Mouse (Mus musculus) layer of hippocampus, adult 18-20 months (tissue): Measurements from ENCODE around the gene Trim62. TPM values are rescaled to one million over a fixed set of nuclear protein-coding genes. Genes with fewer than 3 reads are reported as not detected.

Experiments
- DNase-seq, 2 experiments: peaks; one replicate each; pipeline ENCODE4 v3.0.0; 2022; ENCODE audit warnings: low spot score in 2 of 2
- total RNA-seq, 2 experiments: library from RNA; stranded (reverse); gene quantifications; 2 replicates each; pipeline ENCODE4 v1.2.3; 2021

The Trim62 gene
- total RNA-seq, 2 experiments from 2014 or later = 14.8 to 15.6 TPM

DNA sequence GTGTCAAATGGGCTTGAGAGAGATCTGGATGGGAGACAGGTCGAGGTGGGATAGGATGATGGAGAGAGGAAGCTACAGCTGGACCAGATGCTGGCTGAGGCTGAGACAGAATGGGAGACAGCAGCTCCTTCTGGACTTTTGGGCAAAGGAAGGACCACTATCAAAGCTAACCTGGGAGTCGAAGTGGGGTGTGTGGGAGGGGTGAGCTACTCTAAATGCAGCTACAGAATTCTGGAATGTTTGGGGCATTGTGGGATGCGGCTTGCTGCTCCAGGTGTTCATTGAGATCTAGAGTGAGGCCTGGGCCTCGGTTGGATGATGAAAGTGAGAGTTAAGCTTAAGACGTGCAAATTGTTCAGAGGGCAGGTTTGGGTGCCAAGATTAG, 1.3 kb downstream of the Trim62 start:
- DNase-seq = no peak

DNA sequence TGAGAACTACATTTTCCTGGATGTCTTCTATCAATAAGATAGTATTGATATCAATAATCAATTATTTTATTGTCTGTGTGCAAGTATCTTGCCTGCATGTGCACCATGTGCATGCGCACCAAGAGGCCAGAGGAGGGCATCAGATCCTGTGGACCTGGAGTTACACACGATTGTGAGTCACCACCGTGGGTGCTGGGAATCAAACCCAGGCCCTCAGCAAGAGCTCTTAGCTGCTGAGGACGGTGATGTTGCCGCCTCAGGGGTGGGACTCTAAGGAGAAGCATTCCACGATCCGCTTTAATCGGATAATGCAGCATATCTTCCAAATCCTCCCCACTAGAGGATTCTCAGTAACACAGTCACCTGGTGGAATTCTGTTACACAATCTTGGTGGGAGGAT, 2.2 kb downstream of the Trim62 start:
- DNase-seq = no peak

DNA sequence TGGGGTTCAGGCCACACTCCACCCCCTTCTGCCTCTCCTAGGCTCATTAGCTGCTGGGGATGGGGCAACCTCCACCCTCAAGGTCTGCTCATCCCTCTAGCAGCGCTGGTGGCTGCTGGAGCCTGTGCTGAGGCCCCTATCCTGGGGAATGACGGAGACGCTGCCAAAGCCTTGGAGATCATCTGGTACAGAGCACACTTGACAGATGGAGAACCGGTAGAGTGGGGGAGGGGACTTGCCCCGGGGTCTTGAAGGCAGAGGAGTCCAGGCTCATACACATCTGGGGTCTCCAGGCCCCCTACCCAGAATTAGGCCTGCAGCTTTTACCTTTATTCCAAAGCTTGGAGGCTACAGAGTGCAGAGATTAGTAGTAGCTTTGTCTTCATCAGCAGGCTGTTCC, 3.2 kb downstream of the Trim62 start:
- DNase-seq = no peak

DNA sequence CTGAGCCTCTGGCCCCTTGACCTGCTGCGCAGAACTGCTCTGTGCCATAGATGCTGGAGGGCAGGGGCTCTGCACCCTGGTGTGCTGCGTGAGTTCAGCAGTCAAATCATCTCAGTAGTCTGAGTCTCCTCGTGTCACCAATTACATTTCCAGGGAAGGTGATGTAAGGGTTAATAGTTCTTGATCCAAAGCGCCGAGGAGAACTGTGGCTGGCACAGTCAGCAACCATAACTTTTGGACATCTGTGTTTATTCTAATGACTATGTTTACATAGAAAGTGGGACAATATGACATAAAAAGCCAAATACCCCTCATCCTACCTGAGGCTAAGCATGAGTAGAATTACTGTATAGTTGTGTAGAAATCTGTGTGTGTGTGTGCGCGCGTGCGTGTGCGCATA, 3.6 kb downstream of the Trim62 start:
- no peak for DNase-seq

DNA sequence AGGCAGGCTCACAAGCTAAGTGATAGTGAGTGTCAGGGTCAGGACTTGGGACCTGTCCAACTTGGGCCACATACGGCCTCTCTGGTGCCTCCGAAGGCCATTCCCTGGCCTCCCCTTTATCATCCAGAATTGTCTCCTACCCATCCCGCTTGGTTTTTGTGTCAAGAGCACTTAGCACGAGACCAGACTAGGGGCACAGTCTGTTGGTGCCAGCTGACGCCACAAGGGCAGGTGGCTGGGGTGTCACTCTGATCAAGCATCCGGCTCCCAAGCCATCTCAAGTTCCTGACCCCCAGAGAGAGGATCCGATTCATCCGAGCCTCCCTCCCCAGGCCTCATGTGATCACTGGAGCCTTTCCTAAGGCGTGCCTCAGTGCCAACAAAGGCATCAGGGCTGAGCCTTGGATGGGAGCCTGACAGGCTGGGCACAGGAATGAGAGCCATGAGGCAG, 4.3 kb downstream of the Trim62 start:
- DNase-seq = no peak

DNA sequence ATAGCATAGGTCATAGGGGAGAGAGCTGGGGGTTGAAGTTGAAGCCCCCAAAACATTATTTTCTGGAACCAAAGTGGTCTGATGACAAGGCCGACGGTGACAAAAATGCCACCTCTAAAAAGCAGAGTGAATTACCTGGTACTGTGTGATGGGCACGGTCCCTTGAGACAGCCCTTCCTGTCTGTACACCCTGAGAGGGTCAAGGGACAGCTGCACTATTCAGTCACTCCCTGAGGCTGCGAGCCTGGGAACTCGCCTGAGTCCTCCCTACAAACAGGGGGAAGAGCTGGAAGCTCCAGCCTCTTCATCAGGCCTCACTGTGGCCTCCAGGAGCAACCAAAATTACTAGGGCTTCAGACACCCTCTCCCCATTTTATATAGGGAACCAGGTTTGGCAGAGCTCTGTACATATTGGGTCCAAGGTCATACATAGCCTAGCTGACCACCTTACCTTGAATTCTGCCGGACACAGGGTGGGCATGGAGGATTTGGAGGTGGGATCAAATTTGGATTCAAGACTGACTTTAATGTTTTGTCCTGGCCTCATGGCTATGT, 5.1 kb downstream of the Trim62 start:
- no peak for DNase-seq

DNA sequence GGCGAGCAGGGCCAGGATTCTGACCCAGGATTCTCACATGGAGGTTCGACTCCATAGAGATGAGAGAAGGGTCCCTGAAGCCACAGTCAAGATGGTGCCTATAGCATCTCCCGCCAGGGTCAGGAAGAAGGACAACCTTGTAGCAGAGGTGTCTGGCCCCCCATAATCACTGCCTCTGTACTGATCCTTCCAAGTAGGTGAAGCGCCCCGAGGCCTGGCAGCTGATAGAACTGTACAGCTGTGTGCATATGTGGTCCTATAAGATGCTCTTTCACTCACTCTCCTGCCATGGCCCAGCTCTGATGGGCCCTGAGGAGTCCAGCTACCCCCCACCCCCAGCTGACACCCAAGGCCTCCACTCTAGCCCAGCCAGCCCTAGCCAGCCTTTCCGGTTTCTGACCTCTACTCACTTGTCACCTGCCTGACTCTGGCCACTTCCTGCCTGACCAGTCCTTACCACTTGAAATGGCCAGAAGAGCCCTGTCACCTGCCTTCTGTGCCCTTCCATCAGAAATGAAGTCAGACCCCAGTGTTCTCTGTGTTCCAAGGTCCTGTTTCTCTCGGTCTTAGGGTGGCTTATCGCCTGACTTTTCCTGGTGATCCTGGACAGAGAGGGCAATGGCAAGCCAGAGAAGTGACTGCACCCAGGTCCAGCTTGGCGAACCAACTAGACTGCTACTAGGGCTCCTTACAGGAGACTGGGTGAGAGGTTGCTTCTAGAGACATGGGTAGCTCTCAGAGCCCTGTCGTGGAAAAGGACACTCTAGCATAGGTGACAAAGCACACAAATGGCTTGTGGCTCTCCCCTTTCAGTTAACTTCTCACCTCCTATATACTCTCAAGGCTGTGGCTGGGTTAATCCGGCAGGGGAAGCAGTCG, 6.6 kb downstream of the Trim62 start:
- no peak for DNase-seq

DNA sequence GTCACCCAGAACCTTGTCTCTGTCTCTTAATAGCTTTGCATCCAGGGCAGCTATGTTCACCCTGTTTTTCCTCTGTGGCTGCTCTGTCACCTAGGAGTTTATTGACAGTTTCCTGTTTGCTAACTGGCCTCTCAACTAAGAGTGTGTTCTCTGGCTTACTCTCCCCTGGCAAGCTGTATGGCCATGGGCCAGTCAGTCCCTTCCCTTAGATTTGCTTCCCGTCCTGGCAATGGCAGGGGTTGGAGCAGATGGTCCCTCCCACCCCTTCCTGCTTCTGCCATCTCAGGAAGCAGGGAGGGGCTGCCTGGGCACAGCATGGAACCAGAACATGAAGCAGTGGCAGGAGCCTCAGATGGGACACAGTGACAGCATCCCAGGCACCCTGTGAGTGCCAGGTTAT, 7.8 kb downstream of the Trim62 start:
- peak; percentile 71 to 81 for DNase-seq

DNA sequence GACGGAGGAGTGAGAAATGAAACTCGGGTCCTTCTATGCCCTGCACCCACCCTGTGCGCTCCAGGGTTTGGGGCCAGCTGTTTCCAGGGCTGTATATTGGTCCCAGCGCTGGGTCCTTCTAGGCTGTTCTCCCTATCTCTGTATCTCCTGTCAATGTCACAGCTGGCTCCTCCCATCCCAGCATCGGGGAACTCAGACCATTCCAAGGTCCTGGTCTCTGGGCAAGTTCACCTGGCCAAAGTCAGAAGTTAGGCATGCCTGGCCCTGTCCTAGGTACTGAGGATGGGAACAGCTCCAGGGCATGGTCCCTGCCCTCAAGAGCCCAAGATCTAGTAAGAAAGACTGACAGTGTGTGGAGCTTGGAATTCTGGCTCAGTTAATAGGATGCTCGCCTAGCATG, 8.4 kb downstream of the Trim62 start:
- no peak for DNase-seq

DNA sequence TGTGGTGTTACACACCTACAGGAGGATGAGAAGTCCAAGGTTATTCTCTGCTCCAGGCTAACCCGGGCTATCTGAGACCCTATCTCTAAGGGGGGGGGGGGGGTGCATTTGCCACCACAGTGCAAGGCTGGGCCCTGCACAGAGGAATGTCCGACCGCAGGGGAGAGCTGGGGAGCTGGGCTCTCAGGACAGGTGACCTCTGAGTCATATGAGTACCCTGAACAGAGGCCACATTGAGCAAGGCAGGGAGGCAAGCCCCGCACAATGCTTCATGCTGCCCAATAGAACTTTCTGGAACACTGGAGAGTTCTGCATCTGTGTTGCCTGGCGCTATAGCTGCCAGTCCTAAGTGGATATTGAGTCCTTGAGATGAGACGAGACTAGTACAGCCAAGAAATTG, 8.8 kb downstream of the Trim62 start:
- DNase-seq = no peak

DNA sequence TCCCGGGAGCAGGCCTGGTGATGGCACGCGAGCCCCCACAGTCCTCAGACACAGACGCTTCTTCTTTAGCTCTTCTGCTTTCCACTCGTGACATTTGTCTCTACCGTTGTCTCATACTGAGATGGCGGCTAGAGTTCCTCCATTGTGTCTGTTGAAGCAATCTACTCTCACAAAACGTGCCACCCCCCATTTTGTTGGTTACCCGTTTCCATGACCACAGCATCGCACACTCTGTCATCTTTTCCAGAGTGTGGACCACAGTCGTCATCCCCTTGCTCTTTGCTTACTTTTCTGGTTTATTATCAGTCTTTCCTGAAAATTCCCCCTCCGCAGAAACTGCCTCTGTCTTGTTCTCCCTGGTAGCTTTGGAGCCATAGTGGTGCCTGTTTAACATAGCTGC, 10.7 kb downstream of the Trim62 start:
- DNase-seq = no peak

DNA sequence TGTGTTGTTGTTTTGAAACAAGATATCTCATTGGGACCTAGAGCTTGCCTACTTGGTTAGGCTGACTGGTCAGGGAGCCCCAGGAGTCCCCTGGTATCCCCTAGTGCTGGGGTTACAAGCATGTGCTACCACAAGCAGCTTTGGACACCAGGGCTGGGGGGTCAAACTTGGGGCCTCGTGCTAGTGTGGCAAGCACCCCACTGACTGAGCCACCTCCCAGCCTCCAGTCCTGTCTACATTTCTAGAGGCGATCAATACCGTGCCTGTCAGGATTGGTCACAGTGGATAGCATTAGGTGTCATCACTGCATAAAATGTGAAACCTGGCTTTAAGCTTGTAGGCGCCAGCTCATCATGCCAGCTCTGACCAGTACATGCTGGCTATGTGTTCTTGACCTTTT, 12.5 kb downstream of the Trim62 start:
- DNase-seq = no peak

DNA sequence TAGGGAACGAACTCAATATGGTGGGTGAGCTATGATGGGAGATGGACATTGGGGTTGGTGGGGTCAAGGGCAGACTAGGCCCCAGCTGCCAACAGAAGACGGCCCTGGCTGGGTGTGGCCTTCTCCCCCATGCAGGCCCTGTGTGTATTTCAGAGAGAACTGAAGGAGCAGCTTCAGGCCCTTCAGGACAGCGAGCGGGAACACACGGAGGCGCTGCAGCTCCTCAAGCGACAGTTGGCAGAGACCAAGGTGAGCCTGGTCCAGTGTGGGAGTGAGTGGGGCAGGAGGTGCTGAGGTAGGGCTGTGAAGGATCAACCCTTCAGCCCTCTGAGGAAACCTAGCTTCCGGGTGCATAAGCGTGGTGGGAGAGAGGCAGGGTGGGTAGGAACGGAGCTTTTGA, 13.3 kb downstream of the Trim62 start:
- no peak for DNase-seq

DNA sequence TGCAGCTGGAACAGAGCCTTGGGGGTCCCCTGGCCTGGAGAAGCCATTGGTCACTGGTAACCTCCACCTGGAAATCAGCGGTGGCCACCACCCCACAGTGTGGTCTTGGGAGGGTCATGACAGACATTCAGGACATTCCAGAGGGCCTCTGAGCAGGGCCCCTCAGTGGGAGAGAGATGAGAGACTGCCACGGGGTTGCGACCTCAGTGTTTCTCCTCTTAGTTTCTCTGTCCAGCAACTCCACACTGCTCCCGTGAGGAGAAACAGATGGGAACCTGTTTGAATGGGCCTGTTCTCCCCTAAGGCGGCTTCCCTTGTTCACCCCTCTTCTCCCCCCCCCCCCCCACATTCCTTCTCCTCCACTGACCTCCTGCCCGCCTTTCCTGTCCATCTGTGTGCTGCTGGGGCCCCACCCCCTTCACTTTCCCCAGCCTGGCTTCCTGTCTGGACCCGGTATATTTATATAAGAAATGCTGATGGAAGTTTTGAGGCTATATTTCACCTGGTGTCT, 14.6 kb downstream of the Trim62 start:
- no peak for DNase-seq

DNA sequence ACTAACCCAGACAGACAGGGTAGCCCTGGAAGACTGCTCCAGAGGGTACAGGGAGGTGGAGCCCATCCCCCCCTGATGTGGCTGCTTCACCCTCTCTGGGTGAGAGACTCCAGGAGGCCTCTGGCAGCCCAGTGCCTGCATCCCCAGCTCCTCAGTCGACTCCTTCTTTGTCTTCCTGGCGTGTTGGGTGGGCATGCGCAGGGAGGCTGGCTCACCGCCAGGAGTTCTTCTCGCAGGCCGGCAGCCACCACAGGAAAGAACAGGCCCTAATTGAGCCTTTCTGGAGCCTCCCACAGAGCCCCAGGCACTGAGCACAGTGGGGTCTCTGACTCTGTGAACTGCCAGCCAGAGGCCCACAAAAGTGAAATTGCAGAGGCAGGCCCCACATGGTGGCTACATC, 16.0 kb downstream of the Trim62 start:
- peak; percentile 39 to 83 for DNase-seq

DNA sequence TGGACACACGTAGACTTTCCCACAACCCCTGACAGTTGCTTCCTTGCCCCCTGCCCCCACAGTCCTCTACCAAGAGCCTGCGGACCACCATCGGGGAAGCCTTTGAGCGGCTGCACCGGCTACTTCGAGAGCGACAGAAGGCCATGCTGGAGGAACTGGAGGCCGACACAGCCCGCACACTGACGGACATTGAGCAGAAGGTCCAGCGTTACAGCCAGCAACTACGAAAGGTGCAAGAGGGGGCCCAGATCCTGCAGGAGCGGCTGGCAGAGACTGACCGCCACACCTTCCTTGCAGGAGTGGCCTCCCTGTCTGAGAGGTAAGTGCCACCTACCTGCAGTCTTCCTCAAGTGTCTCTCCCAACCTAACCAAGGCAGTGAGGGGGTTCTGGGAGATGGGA, 17.1 kb downstream of the Trim62 start:
- DNase-seq = no peak

DNA sequence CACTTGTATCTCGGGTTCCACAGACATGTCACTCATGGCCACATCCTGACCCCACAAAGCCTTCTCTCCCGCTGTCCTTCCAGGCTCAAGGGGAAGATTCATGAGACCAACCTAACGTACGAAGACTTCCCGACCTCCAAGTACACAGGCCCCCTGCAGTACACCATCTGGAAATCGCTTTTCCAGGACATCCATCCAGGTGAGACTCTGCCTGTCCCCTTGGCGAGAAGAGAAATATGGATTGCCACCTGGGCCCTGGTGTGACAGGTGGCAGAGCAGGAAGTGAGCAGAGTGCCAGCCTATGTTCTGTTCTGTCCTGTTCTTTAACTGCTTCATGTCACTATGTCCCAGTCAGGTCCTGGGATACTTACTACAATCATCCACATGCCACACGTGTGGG, 19.0 kb downstream of the Trim62 start:
- DNase-seq = no peak

DNA sequence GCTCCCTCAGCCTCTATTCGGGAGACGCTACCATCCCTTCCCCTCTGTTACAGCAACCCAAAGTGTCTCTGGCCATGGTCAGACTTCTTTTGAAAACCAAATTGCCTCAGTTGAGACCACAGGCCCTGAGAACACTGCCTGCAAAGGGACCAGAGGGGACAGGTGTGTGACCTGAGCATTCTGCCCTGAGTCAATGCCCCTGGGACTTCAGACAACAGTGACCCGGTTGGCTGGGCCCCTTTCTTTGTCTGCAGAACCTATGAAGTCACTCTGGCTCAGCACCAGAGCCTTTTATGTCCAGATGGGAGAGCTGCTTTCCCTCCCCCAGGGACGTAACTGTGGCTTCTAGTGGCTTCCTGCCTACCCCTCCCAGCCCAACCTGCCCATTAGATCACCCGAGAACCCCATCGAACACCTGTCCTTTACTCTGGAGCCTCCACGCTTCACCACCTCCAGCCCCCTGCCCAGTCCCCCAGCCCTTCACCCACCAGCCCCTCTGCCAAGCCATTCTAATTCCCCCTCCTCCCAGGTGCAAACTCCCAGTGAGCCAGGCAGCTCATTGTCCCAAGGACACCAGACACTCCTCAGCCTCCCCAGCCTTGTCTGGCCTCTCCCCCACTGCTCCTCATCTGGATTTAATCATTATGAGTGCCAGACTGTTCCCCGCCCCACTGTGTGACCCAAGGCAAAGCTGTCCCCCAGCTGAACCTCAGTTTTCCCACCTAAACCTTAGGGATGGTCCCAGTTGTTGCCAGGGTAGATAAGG, 20.8 kb downstream of the Trim62 start:
- DNase-seq = no peak

DNA sequence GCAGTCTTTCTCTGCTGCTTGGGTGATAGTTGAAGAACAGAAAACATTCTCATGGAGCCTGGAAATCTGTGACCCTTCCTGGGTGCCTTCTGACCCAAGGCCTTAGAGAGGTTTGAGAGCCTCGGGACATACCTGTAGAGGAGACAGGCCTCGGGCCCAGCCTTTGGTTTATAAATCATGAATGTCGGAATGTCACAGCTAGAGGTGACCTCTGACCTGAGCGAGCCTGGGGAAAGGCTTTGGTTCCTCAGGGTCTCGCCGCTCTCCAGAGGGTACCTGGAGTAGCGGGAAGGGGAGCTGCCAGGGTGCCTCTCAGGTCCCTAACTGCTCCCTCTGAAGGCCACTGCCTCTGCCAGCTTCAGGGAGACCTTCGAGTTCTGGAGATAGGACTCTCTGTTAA, 21.9 kb downstream of the Trim62 start:
- DNase-seq = no peak

DNA sequence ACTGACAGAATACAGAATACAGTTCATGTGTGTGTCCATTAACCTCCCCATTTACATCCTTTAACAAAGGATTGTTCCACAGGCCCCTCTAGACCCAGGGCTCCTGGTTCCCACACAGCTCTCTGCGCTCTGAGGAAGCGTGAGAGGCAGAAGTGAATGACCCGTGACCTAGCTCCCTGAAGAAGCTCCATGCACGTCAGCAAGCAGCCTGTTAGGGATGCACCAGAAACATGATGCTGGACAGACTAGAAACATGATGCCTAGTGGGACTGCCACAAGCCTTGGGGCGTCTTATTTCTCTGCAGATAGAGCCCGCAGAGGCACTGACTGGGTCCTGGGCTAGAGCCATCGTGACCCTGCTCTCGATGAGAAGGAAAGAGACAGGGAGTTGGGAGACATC, 23.4 kb downstream of the Trim62 start:
- no peak for DNase-seq

DNA sequence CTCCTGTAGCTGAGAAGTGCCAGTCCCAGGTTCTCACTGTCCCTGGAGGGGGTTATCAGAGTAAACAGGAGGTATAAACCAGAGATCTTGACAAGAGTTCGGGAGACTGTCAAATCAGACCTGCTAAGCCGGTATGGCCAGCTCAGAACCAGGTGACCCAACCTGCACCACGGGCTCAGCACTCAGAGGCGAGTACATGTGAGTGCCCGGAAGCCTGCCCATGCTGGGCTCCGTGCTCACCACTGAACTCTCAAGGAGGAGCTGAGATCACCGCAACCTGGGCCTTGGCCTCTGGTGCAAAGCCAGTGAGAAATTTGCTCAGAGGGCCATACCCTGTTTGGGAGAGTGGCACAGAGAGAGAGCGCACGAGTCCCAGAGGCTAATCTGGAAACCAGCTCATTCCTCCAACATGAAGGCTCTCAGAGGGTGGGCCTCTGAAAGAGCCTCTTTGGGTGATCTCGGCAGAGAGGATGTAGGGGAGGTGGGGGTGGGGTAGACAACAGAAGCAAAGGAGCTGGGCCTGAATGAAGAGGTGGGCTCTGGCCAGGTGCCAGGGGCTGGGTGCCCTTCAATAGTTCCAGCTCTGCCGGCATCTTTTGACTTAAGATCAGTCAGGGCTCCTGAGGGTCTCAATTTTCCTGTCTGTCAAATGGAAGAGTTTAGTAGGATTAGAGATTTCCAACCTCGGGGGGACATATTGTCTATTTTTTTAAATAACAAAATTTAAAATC, 24.0 kb downstream of the Trim62 start:
- no peak for DNase-seq
